Mouse (Mus musculus) B cell, adult 62 days (primary cell): ENCODE data around the gene Ccdc80. TPM values are rescaled to one million over a fixed set of nuclear protein-coding genes. Genes with fewer than 3 reads are reported as not detected.

Source experiments
- total RNA-seq: library from RNA; stranded (reverse); gene quantifications from 4 replicates; pipeline ENCODE4 v1.2.4, GENCODE M21; 2023

Gene Ccdc80
- total RNA-seq = 0.14 to 0.38 TPM in 2 of 4 replicates, not detected in the others

DNA sequence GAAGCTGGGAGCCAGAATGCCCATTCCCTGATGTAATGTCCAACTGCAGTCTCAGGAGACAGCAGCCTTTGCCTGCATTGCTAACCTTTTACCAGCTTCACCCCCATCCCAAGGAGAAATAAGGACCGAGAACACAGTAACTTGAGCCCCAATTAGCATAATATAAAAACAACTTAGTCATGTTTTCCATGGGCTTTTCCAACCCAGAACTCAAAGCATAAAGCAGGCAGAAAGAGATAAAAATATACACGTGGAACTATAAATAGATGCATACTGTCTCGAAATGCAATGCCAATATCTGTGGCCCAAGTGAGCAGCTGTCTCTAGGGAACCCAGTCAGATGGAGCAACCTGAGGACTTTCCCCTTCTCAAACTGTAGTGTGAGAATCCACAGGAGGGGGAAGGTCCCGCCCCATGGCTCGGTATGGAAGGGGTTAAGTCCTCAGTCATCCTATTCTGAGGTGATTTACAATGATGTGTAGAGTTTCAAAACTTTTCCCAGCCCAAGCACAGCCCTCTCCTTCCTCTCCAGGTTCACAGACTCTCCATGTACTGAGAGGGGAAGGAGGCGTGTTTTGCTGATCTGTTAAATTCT, at the start of gene Ccdc80:
TSS of gene Ccdc80 (plus strand) at position 266 of the 595 bp plus-strand sequence.

GRCm38 (mm10) chr16:45158522-45159388, 65.6 kb downstream of the Ccdc80 start, which contains the start of the genes Slc35a5 and Atg3:
Gene Slc35a5, minus strand, starts transcription at chr16:45158706.
Gene Atg3, plus strand, starts transcription at chr16:45158785.

Other genes with a start within 250 kb of the Ccdc80 start
- gene Cd200r2, start 226.3 kb upstream of the Ccdc80 start, total RNA-seq = not detected in 4 replicates
- not detected in 4 replicates for gene Cd200r3, start 149.7 kb upstream of the Ccdc80 start, total RNA-seq
- 19.6 to 30.0 TPM (median 21.6 TPM) in 4 replicates for gene Slc35a5, start 65.3 kb downstream of the Ccdc80 start, total RNA-seq
- 41.0 to 45.9 TPM (median 44.2 TPM) in 4 replicates for gene Atg3, start 65.4 kb downstream of the Ccdc80 start, total RNA-seq
- gene Btla, start 130.9 kb downstream of the Ccdc80 start, total RNA-seq = 240 to 295 TPM (median 270 TPM) in 4 replicates